Mouse (Mus musculus) lung, postnatal 0 days (tissue): ENCODE data around the gene Usp39.

ENCODE experiments used
- CTCF ChIP-seq: IDR thresholded peaks from 2 replicates; pipeline ENCODE4 v1.5.1; 2016; ENCODE audit warnings: antibody characterized with exemption, mild to moderate bottlenecking
- EP300 ChIP-seq: IDR thresholded peaks from 2 replicates; pipeline ENCODE4 v1.6.1; 2016; ENCODE audit warnings: antibody characterized with exemption, mild to moderate bottlenecking, control low read depth

DNA sequence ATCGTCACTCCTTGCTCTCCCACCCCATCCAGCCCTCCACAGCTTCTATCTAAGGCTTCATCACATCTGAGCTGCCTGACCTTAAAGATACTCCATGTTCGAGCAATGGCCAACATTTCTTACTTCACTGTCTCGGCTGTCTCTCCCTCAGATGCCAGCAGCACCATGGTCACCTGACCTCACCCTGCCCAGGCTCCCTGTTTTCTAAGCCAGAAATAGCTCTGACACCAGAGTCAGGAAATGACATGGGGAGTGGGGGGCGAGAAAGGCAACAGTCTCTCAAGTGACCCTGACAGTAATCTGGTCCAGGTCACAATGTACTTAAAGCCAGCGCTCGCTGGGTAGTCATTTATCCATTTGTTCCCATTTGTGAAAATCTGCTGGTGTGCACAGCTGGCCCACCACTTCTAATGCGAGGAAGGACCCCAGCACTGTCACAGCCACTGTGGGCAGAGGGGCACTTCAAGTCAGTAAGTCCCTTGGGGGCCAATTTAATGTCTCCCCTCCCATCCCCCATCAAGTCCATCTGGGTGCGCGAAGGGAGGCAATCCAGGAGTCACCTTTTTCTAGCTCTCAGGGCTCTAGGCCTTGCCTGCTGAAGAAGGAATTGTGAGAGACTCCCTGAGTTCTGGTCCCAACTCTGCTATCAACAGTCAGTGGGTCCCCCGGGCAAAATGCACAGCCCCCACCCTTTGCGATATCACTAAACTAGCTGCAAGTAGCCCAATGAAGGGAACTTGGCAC, 31.7 kb downstream of the Usp39 start:
- TF ChIP-seq CTCF (no peak), EP300 (0 out of 2 replicates have a peak, but pooled peaks have one; percentile 19)
